Comparison of ENCODE assay signal across 24 mouse cellular contexts in the genomic region with DNA sequence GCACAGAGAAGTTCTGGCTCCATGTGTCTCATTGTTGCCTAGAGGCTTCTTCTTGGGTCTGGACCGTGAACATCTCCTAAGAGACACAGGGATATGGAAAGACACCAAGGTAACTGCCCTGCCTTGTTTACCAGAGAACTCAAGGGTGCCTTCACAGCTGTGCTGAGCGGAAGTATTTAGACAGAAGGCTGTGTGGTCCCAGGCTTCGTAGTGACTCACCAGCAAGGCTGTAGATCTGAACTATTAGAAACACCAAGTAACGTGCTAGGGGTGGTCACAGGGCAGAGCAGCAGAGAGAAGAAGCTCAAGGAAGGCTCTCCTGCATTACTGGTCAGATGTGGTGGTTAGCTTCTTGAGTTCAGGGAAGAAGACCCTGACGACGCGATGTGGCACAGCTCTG. TPM values are rescaled to one million over a fixed set of nuclear protein-coding genes. Genes with fewer than 3 reads are reported as not detected.
DNase-seq lines count a peak whose midpoint lies in the region; ATAC-seq lines count a peak whose summit lies in the region.
"Had no signal": no experiment of that assay in that cellular context is flagged by ENCODE, and none has a peak within 500 bp of the region (broad histone marks: within the 10 kb centered on the region; RNA-seq: fewer than 3 reads in every experiment).

No protein-coding gene starts in this region.

- no peak overlapping the region for H3K4me3 ChIP-seq in hindbrain, embryonic 12.5 days
- H3K4me3 ChIP-seq: heart, adult 2 months; kidney, embryonic 15.5 days; limb, embryonic 12.5 days; liver, embryonic 13.5 days; megakaryocyte, embryonic 14.5 days; midbrain, embryonic 13.5 days; stomach, embryonic 15.5 days had no signal

- WGBS in hindbrain, embryonic 12.5 days: 94% methylated on average over 7 of the region's 7 CpGs

- no peaks in the 10 kb centered on the region for H3K4me1 ChIP-seq in hindbrain, embryonic 12.5 days
- H3K4me1 ChIP-seq: liver, embryonic 13.5 days; midbrain, embryonic 13.5 days had no signal

- H3K4me2 ChIP-seq in hindbrain, embryonic 12.5 days (replicated peaks): no peak overlapping the region
- H3K4me2 ChIP-seq: hindbrain, embryonic 14.5 days; kidney, embryonic 15.5 days; limb, embryonic 12.5 days; liver, embryonic 13.5 days; midbrain, embryonic 13.5 days; stomach, embryonic 15.5 days had no signal

- H3K9ac ChIP-seq in hindbrain, embryonic 12.5 days: no peak overlapping the region
- H3K9ac ChIP-seq: forebrain, postnatal 0 days; hindbrain, embryonic 14.5 days; kidney, embryonic 15.5 days; limb, embryonic 12.5 days; liver, embryonic 13.5 days; midbrain, embryonic 13.5 days; stomach, embryonic 15.5 days had no signal

- no peaks in the 10 kb centered on the region for H3K27me3 ChIP-seq in hindbrain, embryonic 12.5 days
- H3K27me3 ChIP-seq: limb, embryonic 12.5 days; liver, embryonic 13.5 days; midbrain, embryonic 13.5 days; stomach, embryonic 15.5 days had no signal

- intact Hi-C loops in gastrocnemius, postnatal 14 days (cut with DNase I; ENCODE audit: low total_unique reads): no loop called here

- H3K36me3 ChIP-seq in hindbrain, embryonic 12.5 days: no peaks in the 10 kb centered on the region
- H3K36me3 ChIP-seq: kidney, embryonic 15.5 days; limb, embryonic 12.5 days; liver, embryonic 13.5 days; midbrain, embryonic 13.5 days; stomach, embryonic 15.5 days had no signal

- H3K27ac ChIP-seq in hindbrain, embryonic 12.5 days: no peak overlapping the region
- H3K27ac ChIP-seq: heart, adult 2 months; hindbrain, embryonic 14.5 days; kidney, embryonic 15.5 days; limb, embryonic 12.5 days; liver, embryonic 13.5 days; midbrain, embryonic 13.5 days; stomach, embryonic 15.5 days had no signal

- peak; percentile 12 for ATAC-seq in CD4-positive, CD25-positive, alpha-beta regulatory T cell, adult 4 months
- no peak for ATAC-seq in hindbrain, embryonic 12.5 days (ENCODE audit: low FRiP score)
- ATAC-seq: forebrain, postnatal 0 days; intestine, embryonic 16.5 days; midbrain, embryonic 13.5 days had no signal

- DNase-seq in gastrocnemius, postnatal 25 days: peak; percentile 30
- DNase-seq in gastrocnemius, postnatal 14 days: no peak
- DNase-seq in 416B (ENCODE audit: low read depth): peak; percentile 39
- peak; percentile 54 for DNase-seq in thymus, postnatal 0 days (ENCODE audit: low spot score)
- no peak for DNase-seq in adipocyte (ENCODE audit: low spot score)
- no peak for DNase-seq in heart, adult 8-10 months (ENCODE audit: low spot score)
- DNase-seq: cerebellum, adult 11-12 months; cerebellum, postnatal 14 days; forebrain, postnatal 0 days; heart, adult 2 months; heart, postnatal 36 days; kidney, postnatal 36 days; liver, embryonic 13.5 days; lung, adult 2 months; right cerebral cortex, postnatal 14 days had no signal

- no peaks in the 10 kb centered on the region for H3K9me3 ChIP-seq in hindbrain, embryonic 12.5 days (replicated peaks)
- H3K9me3 ChIP-seq: kidney, embryonic 15.5 days; limb, embryonic 12.5 days; liver, embryonic 13.5 days; megakaryocyte, embryonic 14.5 days; midbrain, embryonic 13.5 days; stomach, embryonic 15.5 days had no signal

RNA-seq across cellular contexts. Expression of a gene that starts 51.6 kb away (rescaled TPM):
- 10 to 100 TPM; 21.7 to 23.8 TPM for total RNA-seq in gastrocnemius, postnatal 25 days (2021)
- total RNA-seq in gastrocnemius, postnatal 14 days (2021): 10 to 100 TPM; 27.5 to 30.2 TPM
- polyA plus RNA-seq in CD4-positive, CD25-positive, alpha-beta regulatory T cell, adult 4 months (2017; shearing (Covaris generic)): 10 to 100 TPM; 22.3 to 28.2 TPM
- 12.3 and 17.1 TPM in 2 replicates for polyA plus RNA-seq in thymus, postnatal 0 days (2015; fragmentation: Nextera tagmentation; extraction: Ambion mirVana)
- 25.9 and 27.9 TPM in 2 replicates for polyA plus RNA-seq in hindbrain, embryonic 12.5 days (2016; fragmentation: Nextera tagmentation; extraction: Ambion mirVana)
- 10 to 100 TPM; 21.5 to 24.7 (median 23.3) TPM for total RNA-seq in heart, adult 8-10 months (2022)

Comparison
In these comparisons a context has a peak if more than half of its experiments do, and no peak if none do; other contexts are left out.
1. DNase-seq: peak in gastrocnemius, postnatal 25 days (single experiment), 416B (single experiment) and thymus, postnatal 0 days (single experiment); none in gastrocnemius, postnatal 14 days (single experiment), adipocyte (single experiment) and heart, adult 8-10 months (single experiment).